Mouse (Mus musculus): Measurements from ENCODE around the gene Rnf167. TPM values are rescaled to one million over a fixed set of nuclear protein-coding genes. Genes with fewer than 3 reads are reported as not detected.

Rnf167 gene
- total RNA-seq, 4 experiments from 2014 or later: 87.8 to 96.5 (median 89.7) TPM

GRCm38 (mm10) chr11:70674014-70674413 is 27.0 kb downstream of the Rnf167 start:
- no peak for DNase-seq (ENCODE audit: low spot score in 2 of 2)

GRCm38 (mm10) chr11:70674501-70674900 is 27.5 kb downstream of the Rnf167 start:
- no peak for DNase-seq (ENCODE audit: low spot score in 2 of 2)

GRCm38 (mm10) chr11:70678092-70678491 is 31.1 kb downstream of the Rnf167 start:
- no peak for DNase-seq (ENCODE audit: low spot score in 2 of 2)

GRCm38 (mm10) chr11:70678576-70678975 is 31.5 kb downstream of the Rnf167 start:
- no peak for DNase-seq (ENCODE audit: low spot score in 2 of 2)

GRCm38 (mm10) chr11:70679361-70679760 is 32.3 kb downstream of the Rnf167 start:
- DNase-seq (ENCODE audit: low spot score in 2 of 2): no peak

GRCm38 (mm10) chr11:70679894-70680293 is 32.9 kb downstream of the Rnf167 start:
- DNase-seq (ENCODE audit: low spot score in 2 of 2): no peak

- no peak for DNase-seq (ENCODE audit: low spot score in 2 of 2)
Observed at GRCm38 (mm10) chr11:70681170-70681569, 34.1 kb downstream of the Rnf167 start.

GRCm38 (mm10) chr11:70681897-70682581 is 35.0 kb downstream of the Rnf167 start:
- no peak for DNase-seq (ENCODE audit: low spot score in 2 of 2)

- DNase-seq (ENCODE audit: low spot score in 2 of 2): no peak
Observed at GRCm38 (mm10) chr11:70683640-70684039, 36.6 kb downstream of the Rnf167 start.

- peak; percentile 57 to 73 for DNase-seq (ENCODE audit: low spot score in 2 of 2)
Observed at GRCm38 (mm10) chr11:70686901-70687566, 40.0 kb downstream of the Rnf167 start.

- DNase-seq (ENCODE audit: low spot score in 2 of 2): peak; percentile 68 to 79
Observed at GRCm38 (mm10) chr11:70687601-70688199, 40.7 kb downstream of the Rnf167 start, which contains the start of gene Camta2. Camta2 (minus strand) TSS chr11:70688105.

- no peak for DNase-seq (ENCODE audit: low spot score in 2 of 2)
Observed at GRCm38 (mm10) chr11:70688372-70688771, 41.3 kb downstream of the Rnf167 start.

- no peak for DNase-seq (ENCODE audit: low spot score in 2 of 2)
Observed at GRCm38 (mm10) chr11:70689578-70689977, 42.5 kb downstream of the Rnf167 start.

GRCm38 (mm10) chr11:70693504-70693903 is 46.5 kb downstream of the Rnf167 start:
- no peak for DNase-seq (ENCODE audit: low spot score in 2 of 2)

- DNase-seq (ENCODE audit: low spot score in 2 of 2): no peak
Observed at GRCm38 (mm10) chr11:70697376-70697775, 50.3 kb downstream of the Rnf167 start.

- no peak for DNase-seq (ENCODE audit: low spot score in 2 of 2)
Observed at GRCm38 (mm10) chr11:70699051-70699450, 52.0 kb downstream of the Rnf167 start.

- peak; percentile 88 to 89 for DNase-seq (ENCODE audit: low spot score in 2 of 2)
Observed at GRCm38 (mm10) chr11:70699722-70700556, 52.9 kb downstream of the Rnf167 start, which contains the start of the genes Inca1 and Kif1c. Inca1 (minus strand) TSS chr11:70700155. Kif1c (plus strand) TSS chr11:70700548.

- DNase-seq (ENCODE audit: low spot score in 2 of 2): peak; percentile 45 to 55
Observed at GRCm38 (mm10) chr11:70700613-70701012, 53.6 kb downstream of the Rnf167 start.

Measured in left cerebral cortex, adult 8-10 months (tissue).